Comparison of ENCODE assay signal across 9 mouse cellular contexts in genomic region chr7:24335699-24336309, GRCm38 (mm10). TPM values are rescaled to one million over a fixed set of nuclear protein-coding genes. Genes with fewer than 3 reads are reported as not detected.
DNase-seq lines count a peak whose midpoint lies in the region; ATAC-seq and TF ChIP-seq lines count a peak whose summit lies in the region.
"Had no signal": no experiment of that assay in that cellular context is flagged by ENCODE, and none has a peak within 500 bp of the region (broad histone marks: within the 10 kb centered on the region; RNA-seq: fewer than 3 reads in every experiment).

No protein-coding gene starts in this region.

- H3K4me3 ChIP-seq in heart, embryonic 11.5 days (ENCODE audit: low read depth, low read length), result no peak overlapping the region
- H3K4me3 ChIP-seq in hindbrain, postnatal 0 days (ENCODE audit: low read length), result no peak overlapping the region
- H3K4me3 ChIP-seq in midbrain, embryonic 16.5 days (ENCODE audit: low read depth, low read length), result no peak overlapping the region

- no peak overlapping the region for H3K27ac ChIP-seq in heart, embryonic 11.5 days (ENCODE audit: low read depth, low read length)
- no peak overlapping the region for H3K27ac ChIP-seq in hindbrain, postnatal 0 days
- no peak overlapping the region for H3K27ac ChIP-seq in midbrain, embryonic 16.5 days (ENCODE audit: low read length)

- H3K4me2 ChIP-seq in heart, embryonic 11.5 days, result no peak overlapping the region
- no peak overlapping the region for H3K4me2 ChIP-seq in hindbrain, postnatal 0 days (ENCODE audit: low read depth, low read length)
- no peak overlapping the region for H3K4me2 ChIP-seq in midbrain, embryonic 16.5 days (ENCODE audit: low read length)

- peaks cover 18% of the 10 kb centered on the region for H3K27me3 ChIP-seq in heart, embryonic 11.5 days (ENCODE audit: control insufficient read depth, insufficient read depth, low read length)
- H3K27me3 ChIP-seq in hindbrain, postnatal 0 days (ENCODE audit: insufficient read depth, low read length), result no peaks in the 10 kb centered on the region; the same call in 1 of the 2 replicates
- H3K27me3 ChIP-seq in midbrain, embryonic 16.5 days (ENCODE audit: control insufficient read depth, insufficient read depth, low read depth, low read length), result peaks cover 11% of the 10 kb centered on the region

- intact Hi-C loops in left cerebral cortex, postnatal 14 days (cut with DNase I), result loop anchor here (5.0 kb wide), 1 partner anchor 51 kb away; no protein-coding TSS in a partner anchor

- no peak for ATAC-seq in heart, embryonic 11.5 days (replicated peaks; ENCODE audit: insufficient number of reproducible peaks, low FRiP score, low TSS enrichment)
- ATAC-seq in hindbrain, postnatal 0 days, result peak; percentile 62
- peak; percentile 32; the same call in 1 of the 2 replicates for ATAC-seq in midbrain, embryonic 16.5 days

- 10% methylated on average over 5 of the region's 5 CpGs for WGBS in heart, embryonic 11.5 days (ENCODE audit: insufficient replicate concordance)
- WGBS in hindbrain, postnatal 0 days, result 12% methylated on average over 5 of the region's 5 CpGs
- 13% methylated on average over 5 of the region's 5 CpGs for WGBS in midbrain, embryonic 16.5 days

- TF ChIP-seq CTCF in hindbrain, postnatal 0 days (IDR thresholded peaks at IDR 0.05; ENCODE audit: low read depth), result peak; percentile 82

- H3K9me3 ChIP-seq in heart, embryonic 11.5 days (replicated peaks; ENCODE audit: control insufficient read depth, low read length), result no peaks in the 10 kb centered on the region; the same call in 1 of the 2 replicates
- H3K9me3 ChIP-seq in hindbrain, postnatal 0 days (ENCODE audit: low read length), result no peaks in the 10 kb centered on the region
- H3K9me3 ChIP-seq in midbrain, embryonic 16.5 days (replicated peaks; ENCODE audit: control insufficient read depth, low read length, poor library complexity, severe bottlenecking), result no peaks in the 10 kb centered on the region

- no peaks in the 10 kb centered on the region for H3K36me3 ChIP-seq in heart, embryonic 11.5 days (ENCODE audit: control insufficient read depth, insufficient read depth, low read length)
- no peaks in the 10 kb centered on the region for H3K36me3 ChIP-seq in hindbrain, postnatal 0 days (ENCODE audit: insufficient read depth, low read length)
- H3K36me3 ChIP-seq in midbrain, embryonic 16.5 days (ENCODE audit: control insufficient read depth, insufficient read depth, low read length), result no peaks in the 10 kb centered on the region

- no peak overlapping the region for H3K9ac ChIP-seq in heart, embryonic 11.5 days (ENCODE audit: low read depth, low read length)
- no peak overlapping the region for H3K9ac ChIP-seq in hindbrain, postnatal 0 days (replicated peaks; ENCODE audit: low read length)
- H3K9ac ChIP-seq in midbrain, embryonic 16.5 days (ENCODE audit: low read depth, low read length), result no peak overlapping the region

- H3K4me1 ChIP-seq in heart, embryonic 11.5 days (ENCODE audit: control insufficient read depth, insufficient read depth, low read length), result no peaks in the 10 kb centered on the region; the same call in 1 of the 2 replicates
- H3K4me1 ChIP-seq in hindbrain, postnatal 0 days (ENCODE audit: insufficient read depth, low read length), result no peaks in the 10 kb centered on the region
- H3K4me1 ChIP-seq in midbrain, embryonic 16.5 days (ENCODE audit: control insufficient read depth, insufficient read depth, low read length), result no peaks in the 10 kb centered on the region

- DNase-seq in heart, adult 8-10 months (ENCODE audit: low spot score), result peak; percentile 42
- peak; percentile 28 to 51 for DNase-seq in adrenal gland, postnatal 4 days (ENCODE audit: low spot score in 2 of 2)
- peak; percentile 29 for DNase-seq in fibroblast of lung, adult 2 months (ENCODE audit: low read depth)
- peak; percentile 91 for DNase-seq in hindbrain, postnatal 0 days (ENCODE audit: low spot score)
- peak; percentile 86 to 91 for DNase-seq in left cerebral cortex, postnatal 14 days (ENCODE audit: low spot score in 2 of 2)
- peak; percentile 44 to 71 for DNase-seq in spleen, postnatal 36 days (ENCODE audit: low spot score in 2 of 2)

RNA-seq across cellular contexts. Expression of gene Tescl, which starts 2.1 kb away (rescaled TPM):
- under 1 TPM in 1 of 4 experiments, not detected in 3; 0.50 TPM for total RNA-seq in heart, adult 8-10 months (2022)
- polyA plus RNA-seq in heart, embryonic 11.5 days (2014; fragmentation: Nextera tagmentation; extraction: Ambion mirVana), result not detected in 2 replicates
- under 1 TPM; 0.36 to 0.37 TPM for total RNA-seq in adrenal gland, postnatal 4 days (2021)
- total RNA-seq in hindbrain, postnatal 0 days (2014; rRNA removed), result not detected in 2 replicates
- 0.46 TPM in 1 of 2 replicates, not detected in the other for polyA plus RNA-seq in hindbrain, postnatal 0 days (2015; fragmentation: Nextera tagmentation; extraction: Ambion mirVana)
- not detected for total RNA-seq in left cerebral cortex, postnatal 14 days (2021)
- polyA plus RNA-seq in midbrain, embryonic 16.5 days (2015; fragmentation: Nextera tagmentation; extraction: Ambion mirVana), result 0.29 TPM in 1 of 2 replicates, not detected in the other
- polyA plus RNA-seq: liver, embryonic 16.5 days had no signal

RNA-seq across cellular contexts. Expression of gene Lypd5, which starts 13.2 kb away (rescaled TPM):
- not detected for total RNA-seq in heart, adult 8-10 months (2022)
- not detected in 2 replicates for polyA plus RNA-seq in heart, embryonic 11.5 days (2014; fragmentation: Nextera tagmentation; extraction: Ambion mirVana)
- not detected for total RNA-seq in adrenal gland, postnatal 4 days (2021)
- total RNA-seq in hindbrain, postnatal 0 days (2014; rRNA removed), result not detected in 2 replicates
- polyA plus RNA-seq in hindbrain, postnatal 0 days (2015; fragmentation: Nextera tagmentation; extraction: Ambion mirVana), result 0.13 TPM in 1 of 2 replicates, not detected in the other
- total RNA-seq in left cerebral cortex, postnatal 14 days (2021), result not detected
- polyA plus RNA-seq in midbrain, embryonic 16.5 days (2015; fragmentation: Nextera tagmentation; extraction: Ambion mirVana), result not detected in 2 replicates
- polyA plus RNA-seq: liver, embryonic 16.5 days had no signal

RNA-seq across cellular contexts. Expression of gene Zfp94, which starts 19.3 kb away (rescaled TPM):
- 1 to 10 TPM; 1.1 to 2.8 (median 2.1) TPM for total RNA-seq in heart, adult 8-10 months (2022)
- 4.6 and 6.1 TPM in 2 replicates for polyA plus RNA-seq in heart, embryonic 11.5 days (2014; fragmentation: Nextera tagmentation; extraction: Ambion mirVana)
- total RNA-seq in adrenal gland, postnatal 4 days (2021), result 1 to 10 TPM; 5.8 to 7.0 TPM
- total RNA-seq in hindbrain, postnatal 0 days (2014; rRNA removed), result 9.6 and 12.0 TPM in 2 replicates
- 17.3 and 21.6 TPM in 2 replicates for polyA plus RNA-seq in hindbrain, postnatal 0 days (2015; fragmentation: Nextera tagmentation; extraction: Ambion mirVana)
- total RNA-seq in left cerebral cortex, postnatal 14 days (2021), result 10 to 100 TPM; 16.1 to 16.3 TPM
- 22.2 and 23.1 TPM in 2 replicates for polyA plus RNA-seq in midbrain, embryonic 16.5 days (2015; fragmentation: Nextera tagmentation; extraction: Ambion mirVana)

RNA-seq across cellular contexts. Expression of gene Kcnn4, which starts 34.3 kb away (rescaled TPM):
- 1 to 10 TPM in 1 of 4 experiments, under 1 TPM in 3; 0.44 to 1.3 (median 0.69) TPM for total RNA-seq in heart, adult 8-10 months (2022)
- 9.9 and 11.2 TPM in 2 replicates for polyA plus RNA-seq in heart, embryonic 11.5 days (2014; fragmentation: Nextera tagmentation; extraction: Ambion mirVana)
- 1 to 10 TPM; 3.0 to 7.3 TPM for total RNA-seq in adrenal gland, postnatal 4 days (2021)
- 1.1 and 3.9 TPM in 2 replicates for total RNA-seq in hindbrain, postnatal 0 days (2014; rRNA removed)
- 1.2 and 1.9 TPM in 2 replicates for polyA plus RNA-seq in hindbrain, postnatal 0 days (2015; fragmentation: Nextera tagmentation; extraction: Ambion mirVana)
- total RNA-seq in left cerebral cortex, postnatal 14 days (2021), result under 1 TPM; 0.32 to 0.40 TPM
- polyA plus RNA-seq in midbrain, embryonic 16.5 days (2015; fragmentation: Nextera tagmentation; extraction: Ambion mirVana), result 0.81 and 0.84 TPM in 2 replicates

RNA-seq across cellular contexts. Expression of gene Zfp61, which starts 34.8 kb away (rescaled TPM):
- 1 to 10 TPM; 3.0 to 5.1 (median 3.7) TPM for total RNA-seq in heart, adult 8-10 months (2022)
- 16.4 and 18.1 TPM in 2 replicates for polyA plus RNA-seq in heart, embryonic 11.5 days (2014; fragmentation: Nextera tagmentation; extraction: Ambion mirVana)
- total RNA-seq in adrenal gland, postnatal 4 days (2021), result 10 to 100 TPM; 18.3 to 19.5 TPM
- total RNA-seq in hindbrain, postnatal 0 days (2014; rRNA removed), result 20.1 and 23.5 TPM in 2 replicates
- 26.1 and 31.6 TPM in 2 replicates for polyA plus RNA-seq in hindbrain, postnatal 0 days (2015; fragmentation: Nextera tagmentation; extraction: Ambion mirVana)
- 10 to 100 TPM; 17.8 to 22.0 TPM for total RNA-seq in left cerebral cortex, postnatal 14 days (2021)
- polyA plus RNA-seq in midbrain, embryonic 16.5 days (2015; fragmentation: Nextera tagmentation; extraction: Ambion mirVana), result 46.2 and 46.3 TPM in 2 replicates

Comparison
In these comparisons a context has a peak if more than half of its experiments do, and no peak if none do; other contexts are left out.
1. DNase-seq: peak in every context shown above with its lines; median percentile 91 in hindbrain, postnatal 0 days; 88 in left cerebral cortex, postnatal 14 days; 58 in spleen, postnatal 36 days; 42 in heart, adult 8-10 months; 40 in adrenal gland, postnatal 4 days; 29 in fibroblast of lung, adult 2 months.